Mouse (Mus musculus) hindbrain, embryonic 10.5 days (tissue): ENCODE measurements at regions not wholly inside any gene's neighbourhood (a gene's known extent, or its start where the extent isn't known, plus 50 kb on each side); places are given as distances from the start of the nearest gene placed in this dataset.

Experiments used
- DNase-seq: peaks from one replicate; pipeline ENCODE4 v3.0.0-alpha.2; 2017; ENCODE audit warnings: low spot score
- H3K27ac ChIP-seq: fragments of 300-500 bp; sonication (generic); 2 replicates; pipeline ENCODE4 v1.5.1; 2016; ENCODE audit warnings: mild to moderate bottlenecking, moderate library complexity
- H3K27me3 ChIP-seq: fragments of 300-500 bp; sonication (generic); 2 replicates; pipeline ENCODE4 v1.6.1; 2016; ENCODE audit warnings: mild to moderate bottlenecking; ENCODE audit not compliant: poor library complexity, insufficient read depth, severe bottlenecking
- H3K36me3 ChIP-seq: fragments of 300-500 bp; sonication (generic); 2 replicates; pipeline ENCODE4 v1.6.1; 2016; ENCODE audit warnings: mild to moderate bottlenecking, moderate library complexity
- H3K4me1 ChIP-seq: fragments of 300-500 bp; sonication (generic); replicated peaks from 2 replicates; pipeline ENCODE4 v1.6.1; 2016; ENCODE audit warnings: mild to moderate bottlenecking
- H3K4me3 ChIP-seq: fragments of 300-500 bp; sonication (generic); 2 replicates; pipeline ENCODE4 v1.5.1; 2016; ENCODE audit warnings: mild to moderate bottlenecking, moderate library complexity
- H3K9me3 ChIP-seq: fragments of 300-500 bp; sonication (generic); 2 replicates; pipeline ENCODE4 v1.6.1; 2016; ENCODE audit warnings: mild to moderate bottlenecking, moderate library complexity
- WGBS: fragments of 180-500 bp; shearing (Covaris S2); methylation state at CpG from one replicate; pipeline ENCODE4 v1.1.7; 2016; 5-methylcytosine and 5-hydroxymethylcytosine counted together

DNA sequence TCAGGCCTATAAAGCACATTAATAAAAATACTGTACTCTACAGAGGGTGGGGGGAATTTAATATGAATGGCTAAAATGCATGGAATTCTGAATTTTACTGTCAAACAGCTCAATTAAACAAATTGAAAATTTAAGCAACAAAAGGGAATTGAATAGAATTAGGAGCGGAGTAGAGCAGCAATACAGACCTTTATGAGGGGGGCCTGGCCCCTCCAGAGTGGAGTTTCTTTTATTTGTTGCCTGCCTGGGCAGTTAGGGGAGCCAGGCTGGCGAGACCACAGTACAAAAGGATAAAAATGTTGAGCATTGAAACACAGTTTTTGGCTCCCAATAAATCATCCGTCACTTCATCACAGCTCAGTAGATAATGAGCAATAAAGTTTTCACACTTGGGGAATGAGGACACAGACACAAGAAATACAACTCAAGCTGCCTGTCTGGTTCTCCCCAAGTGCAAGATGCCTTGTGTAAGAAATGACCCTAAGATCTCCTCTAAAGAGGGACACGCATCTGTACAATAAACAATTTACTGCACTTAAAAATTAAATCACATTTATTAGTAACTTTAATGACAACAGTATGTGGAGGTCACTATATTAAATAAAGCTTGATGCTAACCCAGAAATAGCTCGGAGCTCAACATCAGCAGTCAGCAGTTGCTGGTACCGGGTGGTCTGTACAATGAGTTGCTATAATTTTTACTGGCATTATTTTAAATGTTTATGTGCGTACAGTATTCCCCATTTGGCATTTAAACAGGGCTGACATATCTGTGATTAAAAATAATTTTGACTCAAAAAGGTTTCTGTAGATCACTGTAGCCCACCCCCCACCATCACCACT lies 286.9 kb upstream of the Mgmt start:
- Histone ChIP-seq H3K9me3 (no peaks in the 10 kb centered on the region), H3K27me3 (no peaks in the 10 kb centered on the region)
- 85% methylated on average over 7 of the region's 7 CpGs for WGBS

DNA sequence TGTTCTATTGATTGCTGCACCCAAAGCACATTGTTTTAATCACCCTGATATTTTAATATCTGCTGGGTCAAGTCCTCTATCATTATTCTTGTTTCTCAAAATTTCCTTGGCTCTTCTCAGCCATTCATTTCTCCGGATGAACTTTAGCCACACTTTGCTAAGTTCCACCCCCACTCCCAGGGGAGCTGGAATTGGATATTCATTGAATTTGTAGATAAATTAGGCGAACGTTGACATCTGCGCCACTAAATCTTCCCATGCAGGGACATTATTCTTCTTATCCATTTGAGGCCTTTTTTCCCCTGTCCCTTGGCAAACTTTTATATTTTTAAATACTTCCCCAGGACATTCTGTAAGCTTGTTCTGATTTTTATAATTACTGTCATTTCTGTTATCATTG lies 280.9 kb upstream of the Mgmt start:
- WGBS: 70% methylated on average over 4 of the region's 4 CpGs
- Histone ChIP-seq H3K9me3 (no peaks in the 10 kb centered on the region), H3K27me3 (no peaks in the 10 kb centered on the region), H3K36me3 (no peaks in the 10 kb centered on the region), H3K4me1 (peaks cover 4% of the 10 kb centered on the region; the same call in 1 of the 2 replicates), H3K27ac (no peak overlapping the region), H3K4me3 (no peak overlapping the region)
- DNase-seq: no peak

More for the DNA sequence above, 286.9 kb upstream of the Mgmt start:
- H3K4me3 ChIP-seq: no peak overlapping the region
- H3K36me3 ChIP-seq: no peaks in the 10 kb centered on the region
- DNase-seq: no peak
- H3K27ac ChIP-seq: no peak overlapping the region
- no peaks in the 10 kb centered on the region for H3K4me1 ChIP-seq

DNA sequence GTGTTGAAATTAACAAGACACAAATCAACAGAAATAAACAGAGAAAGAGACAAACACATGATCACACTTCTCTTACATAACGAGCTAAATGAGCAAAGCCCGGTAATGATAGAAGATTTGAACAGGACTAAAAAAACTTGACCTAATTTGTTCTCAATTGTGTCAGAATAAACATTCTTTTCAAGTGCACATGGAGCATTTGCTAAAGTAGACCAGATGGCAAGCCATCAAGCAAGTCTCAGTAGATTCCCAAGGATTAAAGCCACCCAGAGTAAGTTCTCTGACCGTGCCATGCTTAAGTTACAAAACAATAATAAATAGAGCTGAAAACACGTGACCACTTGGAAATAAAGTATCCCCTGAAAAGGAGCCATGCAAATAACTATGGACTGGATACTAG lies 269.9 kb upstream of the Mgmt start:
- no peaks in the 10 kb centered on the region for H3K36me3 ChIP-seq
- H3K4me3 ChIP-seq: no peak overlapping the region
- H3K27me3 ChIP-seq: no peaks in the 10 kb centered on the region
- 63% methylated on average over 4 of the region's 4 CpGs for WGBS
- H3K9me3 ChIP-seq: no peaks in the 10 kb centered on the region
- DNase-seq: no peak
- H3K4me1 ChIP-seq: peaks cover 6% of the 10 kb centered on the region; the same call in 1 of the 2 replicates
- no peak overlapping the region for H3K27ac ChIP-seq

DNA sequence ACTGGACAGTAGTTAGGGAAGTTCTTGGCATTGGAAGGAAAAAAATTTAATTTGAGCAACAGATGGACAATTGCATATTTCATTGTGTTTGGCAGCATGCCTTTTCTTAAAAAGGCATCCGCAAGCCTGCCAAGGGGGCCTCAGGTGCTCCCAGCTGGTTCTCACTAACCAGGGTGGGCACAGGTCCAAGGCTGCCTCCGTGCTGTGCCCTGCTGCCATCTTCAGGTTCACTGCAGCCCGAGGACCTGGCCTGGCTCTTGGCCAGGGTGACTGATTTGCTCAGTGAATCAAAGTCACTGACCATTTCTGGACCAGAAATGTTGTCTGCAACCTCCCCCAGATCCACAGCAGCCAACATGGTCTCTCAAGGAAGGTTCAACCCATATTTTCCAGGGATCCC lies 263.3 kb upstream of the Mgmt start:
- H3K36me3 ChIP-seq: no peaks in the 10 kb centered on the region
- no peak overlapping the region for H3K4me3 ChIP-seq
- no peak overlapping the region for H3K27ac ChIP-seq
- H3K9me3 ChIP-seq: no peaks in the 10 kb centered on the region
- no peaks in the 10 kb centered on the region for H3K27me3 ChIP-seq
- no peak for DNase-seq
- 89% methylated on average over 3 of the region's 3 CpGs for WGBS
- H3K4me1 ChIP-seq: peaks cover 6% of the 10 kb centered on the region; the same call in 1 of the 2 replicates

DNA sequence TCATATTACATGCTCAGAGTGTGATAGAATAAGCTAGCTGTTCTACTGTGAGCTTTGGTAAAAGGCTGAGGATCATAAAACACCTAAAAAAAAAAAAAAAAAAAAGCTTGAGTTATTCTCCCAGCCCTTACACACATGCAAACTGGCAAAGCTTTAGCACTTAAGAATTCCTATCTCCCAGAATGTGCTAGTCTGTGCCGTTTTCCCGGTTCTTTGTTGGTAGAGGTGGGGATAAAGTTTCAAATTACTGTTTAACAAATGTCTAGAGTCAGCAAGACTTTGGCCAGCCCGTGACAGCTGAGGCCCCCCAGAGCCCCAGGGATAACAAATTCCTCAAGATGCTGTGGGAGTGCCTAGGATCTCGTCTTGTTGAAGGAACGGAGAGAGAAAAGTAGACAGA lies 254.3 kb upstream of the Mgmt start:
- H3K36me3 ChIP-seq: no peaks in the 10 kb centered on the region
- peak; percentile 38 for DNase-seq
- WGBS: 30% methylated on average over 5 of the region's 5 CpGs
- no peak overlapping the region for H3K4me3 ChIP-seq
- H3K4me1 ChIP-seq: peaks cover 7% of the 10 kb centered on the region
- no peaks in the 10 kb centered on the region for H3K9me3 ChIP-seq
- H3K27me3 ChIP-seq: no peaks in the 10 kb centered on the region
- H3K27ac ChIP-seq: no peak overlapping the region

DNA sequence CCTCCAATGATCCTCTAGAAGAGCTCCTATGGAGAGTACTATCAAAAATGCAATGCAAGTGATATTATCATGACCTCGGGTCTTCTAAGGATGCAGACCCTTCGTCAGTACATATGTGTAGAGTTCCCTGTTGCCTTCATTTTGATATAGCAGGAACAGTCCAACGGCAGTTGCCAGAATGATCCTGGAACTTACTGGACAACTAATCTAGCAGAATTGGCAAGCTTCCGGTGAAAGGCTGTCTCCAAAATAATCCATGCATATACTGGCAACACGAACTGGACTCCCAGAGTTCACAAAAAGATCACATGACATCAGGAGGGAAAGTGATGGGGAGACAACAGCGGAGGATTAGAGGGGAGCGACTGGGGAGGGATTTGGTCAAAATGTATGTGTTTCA lies 253.6 kb upstream of the Mgmt start:
- no peaks in the 10 kb centered on the region for H3K36me3 ChIP-seq
- no peak overlapping the region for H3K4me3 ChIP-seq
- peaks cover 7% of the 10 kb centered on the region for H3K4me1 ChIP-seq
- WGBS: 89% methylated on average over 7 of the region's 7 CpGs
- no peaks in the 10 kb centered on the region for H3K27me3 ChIP-seq
- H3K27ac ChIP-seq: no peak overlapping the region
- DNase-seq: no peak
- H3K9me3 ChIP-seq: no peaks in the 10 kb centered on the region

DNA sequence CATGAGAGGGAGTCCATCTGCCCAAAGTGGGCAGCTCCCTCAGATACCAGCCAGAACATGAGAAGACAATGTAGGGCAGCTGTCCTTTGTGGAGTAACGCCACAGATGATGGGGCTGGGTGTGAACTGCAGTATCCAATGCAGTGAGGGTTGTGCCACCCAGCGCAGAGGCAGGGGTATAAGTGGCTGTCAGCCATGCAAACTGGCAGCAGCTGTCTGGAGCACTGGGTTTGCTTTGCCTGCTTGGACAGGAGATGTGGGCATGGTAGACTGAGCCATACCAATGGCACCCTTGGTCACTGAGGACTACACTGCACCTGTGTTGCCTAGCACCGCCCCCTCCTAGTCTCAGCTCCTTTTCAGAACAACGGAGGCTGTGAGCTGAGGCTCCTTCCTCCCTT lies 244.6 kb upstream of the Mgmt start:
- H3K4me3 ChIP-seq: no peak overlapping the region
- no peaks in the 10 kb centered on the region for H3K27me3 ChIP-seq
- no peaks in the 10 kb centered on the region for H3K4me1 ChIP-seq
- WGBS: 86% methylated on average over 4 of the region's 4 CpGs
- no peaks in the 10 kb centered on the region for H3K36me3 ChIP-seq
- DNase-seq: no peak
- H3K27ac ChIP-seq: no peak overlapping the region
- H3K9me3 ChIP-seq: no peaks in the 10 kb centered on the region

DNA sequence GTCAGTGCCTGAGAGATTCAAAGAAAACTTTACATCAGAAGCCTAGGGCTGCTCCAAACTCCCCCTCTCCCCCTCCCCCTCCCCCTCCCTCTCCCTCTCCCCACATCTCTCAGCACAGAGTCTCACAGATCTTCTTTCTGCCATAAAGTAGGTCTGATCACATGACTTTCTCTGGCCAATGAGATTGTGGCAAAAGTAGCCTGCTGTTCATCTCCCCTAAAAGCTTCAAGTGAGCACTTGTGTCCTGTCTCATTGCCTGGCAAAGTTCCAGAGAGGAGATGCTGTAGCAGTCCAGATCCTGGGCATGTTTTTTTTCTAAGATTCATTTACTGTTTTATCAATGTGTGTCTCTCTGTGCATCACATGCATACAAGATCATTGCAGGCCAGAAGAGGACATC lies 234.5 kb upstream of the Mgmt start:
- DNase-seq: no peak
- peaks cover 24% of the 10 kb centered on the region for H3K27me3 ChIP-seq
- no peak overlapping the region for H3K27ac ChIP-seq
- peaks cover 7% of the 10 kb centered on the region for H3K4me1 ChIP-seq
- H3K36me3 ChIP-seq: no peaks in the 10 kb centered on the region
- no peaks in the 10 kb centered on the region for H3K9me3 ChIP-seq
- H3K4me3 ChIP-seq: no peak overlapping the region

DNA sequence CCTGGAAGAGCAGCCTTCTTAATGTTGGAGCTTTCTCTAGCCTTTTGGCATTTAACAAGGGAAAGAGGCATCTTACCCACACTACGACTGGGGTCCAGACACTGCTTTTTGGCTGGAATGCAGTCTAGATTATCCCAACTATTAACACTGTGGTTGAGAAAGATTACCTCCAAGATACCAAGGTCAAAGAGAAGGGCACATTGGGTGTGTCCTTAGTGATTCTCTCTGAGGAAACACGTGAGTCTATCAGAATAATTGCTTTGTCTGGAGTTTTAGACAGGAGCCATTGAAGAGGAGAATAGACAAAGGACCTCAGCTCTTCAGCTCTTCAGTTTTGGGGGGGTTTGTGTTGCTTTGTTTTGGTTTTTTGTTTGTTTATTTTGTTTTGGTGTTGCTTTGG lies 234.0 kb upstream of the Mgmt start:
- peaks cover 24% of the 10 kb centered on the region for H3K27me3 ChIP-seq
- 67% methylated on average over 2 of the region's 2 CpGs for WGBS
- no peak for DNase-seq

DNA sequence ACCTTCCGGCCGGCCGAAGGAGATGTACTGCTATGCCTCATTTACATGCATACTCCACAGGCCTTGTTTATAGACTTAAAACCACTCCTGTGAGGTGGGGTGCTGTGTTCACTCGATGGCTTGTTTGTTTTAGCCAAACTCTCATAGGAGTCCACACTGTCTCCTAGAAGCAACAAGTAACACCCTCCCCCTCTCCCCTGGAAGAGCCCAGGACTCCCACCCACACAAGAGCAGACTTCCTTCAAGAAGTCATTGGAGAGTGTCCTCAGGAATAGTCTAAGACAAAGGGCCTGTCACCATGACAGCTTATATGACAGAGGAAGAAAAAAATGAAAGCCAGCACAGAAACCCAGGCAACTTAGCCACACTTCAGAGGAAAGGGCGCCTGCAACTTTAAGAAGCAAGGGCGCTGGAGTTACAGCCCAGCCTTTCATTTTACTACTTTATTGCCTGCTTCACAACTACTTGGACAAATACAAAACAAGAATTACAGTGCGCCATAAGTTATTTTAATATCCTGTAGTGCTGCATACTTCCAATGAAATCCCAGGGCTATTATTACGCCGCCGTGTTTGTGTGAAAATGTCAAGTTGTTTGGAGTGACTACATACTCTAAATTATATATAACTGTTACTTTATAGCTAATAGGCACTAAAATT lies 229.9 kb upstream of the Mgmt start:
- WGBS: 69% methylated on average over 10 of the region's 10 CpGs
- peaks cover 65% of the 10 kb centered on the region for H3K27me3 ChIP-seq
- H3K27ac ChIP-seq: no peak overlapping the region

More for the DNA sequence above, 234.0 kb upstream of the Mgmt start:
- no peak overlapping the region for H3K4me3 ChIP-seq
- H3K27ac ChIP-seq: no peak overlapping the region
- H3K4me1 ChIP-seq: peaks cover 7% of the 10 kb centered on the region
- no peaks in the 10 kb centered on the region for H3K9me3 ChIP-seq
- no peaks in the 10 kb centered on the region for H3K36me3 ChIP-seq

DNA sequence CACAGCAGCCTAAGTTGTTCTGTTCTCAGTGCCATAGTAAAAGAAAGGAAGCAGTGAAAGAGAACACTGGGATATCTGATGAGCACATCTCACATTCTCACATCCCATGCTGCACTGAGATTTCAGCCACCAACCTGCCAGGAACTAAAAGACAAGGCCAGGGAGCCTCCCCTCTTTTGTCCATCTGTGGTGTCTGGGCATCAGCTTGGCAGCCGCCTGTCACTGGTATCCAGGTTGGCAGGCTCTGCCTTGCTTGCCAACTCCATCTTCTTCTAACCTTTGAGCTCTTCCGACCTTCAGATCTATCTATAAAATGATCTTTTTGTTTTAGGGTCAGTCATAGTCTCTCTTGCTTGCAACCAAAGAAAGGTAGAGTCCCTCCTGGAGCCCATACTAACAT lies 228.5 kb upstream of the Mgmt start:
- no peak overlapping the region for H3K4me3 ChIP-seq
- no peaks in the 10 kb centered on the region for H3K9me3 ChIP-seq
- WGBS: 80% methylated on average over 2 of the region's 2 CpGs
- peaks cover 75% of the 10 kb centered on the region for H3K27me3 ChIP-seq
- DNase-seq: no peak
- peaks cover 17% of the 10 kb centered on the region for H3K4me1 ChIP-seq
- H3K27ac ChIP-seq: no peak overlapping the region
- no peaks in the 10 kb centered on the region for H3K36me3 ChIP-seq

More for the DNA sequence above, 229.9 kb upstream of the Mgmt start:
- Histone ChIP-seq H3K4me3 (no peak overlapping the region), H3K36me3 (no peaks in the 10 kb centered on the region), H3K4me1 (peaks cover 17% of the 10 kb centered on the region), H3K9me3 (no peaks in the 10 kb centered on the region)
- DNase-seq: no peak

DNA sequence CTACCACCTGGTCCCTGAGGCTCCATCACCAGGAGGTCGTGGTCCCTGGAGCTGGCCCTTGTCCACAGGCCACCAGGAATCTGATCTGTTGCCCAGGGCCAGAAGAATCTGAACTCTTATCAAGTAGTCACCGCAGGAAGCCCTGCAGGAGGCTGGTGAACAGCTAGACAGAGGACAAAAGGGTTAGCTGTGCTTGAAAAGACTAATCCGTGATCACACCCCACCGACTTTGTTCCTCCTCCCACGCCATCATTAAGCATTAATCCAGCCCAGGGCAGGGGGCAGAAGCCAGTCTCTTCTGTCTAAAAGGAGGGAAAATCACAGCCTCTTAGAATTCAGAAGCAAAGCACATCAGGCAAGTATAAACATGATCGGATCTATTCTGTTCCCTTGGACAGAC lies 227.7 kb upstream of the Mgmt start:
- no peak overlapping the region for H3K4me3 ChIP-seq
- WGBS: 7% methylated on average over 6 of the region's 6 CpGs
- DNase-seq: no peak
- peaks cover 83% of the 10 kb centered on the region for H3K27me3 ChIP-seq
- H3K27ac ChIP-seq: no peak overlapping the region
- H3K36me3 ChIP-seq: no peaks in the 10 kb centered on the region
- peaks cover 17% of the 10 kb centered on the region for H3K4me1 ChIP-seq
- no peaks in the 10 kb centered on the region for H3K9me3 ChIP-seq

DNA sequence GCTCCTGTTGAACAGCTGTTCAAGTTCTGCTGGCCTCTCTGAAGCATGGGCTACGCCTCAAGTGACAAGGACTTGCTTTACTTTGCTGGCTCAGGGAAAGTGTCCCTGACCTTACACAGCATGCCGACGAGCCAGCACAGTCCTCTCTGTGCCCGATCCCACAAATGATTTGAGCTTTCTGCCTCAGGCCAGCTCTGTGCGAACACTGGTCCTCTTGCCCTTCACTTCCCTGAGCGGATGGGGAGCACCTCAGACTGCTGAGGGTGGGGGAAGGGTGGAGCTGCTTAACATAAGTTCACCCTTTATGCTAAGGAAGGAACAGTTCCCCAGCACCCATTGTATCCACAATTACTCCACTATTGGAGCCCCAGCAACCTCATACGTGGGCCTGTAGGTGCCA lies 223.7 kb upstream of the Mgmt start:
- Histone ChIP-seq H3K36me3 (no peaks in the 10 kb centered on the region), H3K27ac (no peak overlapping the region), H3K4me3 (no peak overlapping the region), H3K9me3 (no peaks in the 10 kb centered on the region), H3K4me1 (peaks cover 17% of the 10 kb centered on the region), H3K27me3 (peaks cover 91% of the 10 kb centered on the region)
- WGBS: 71% methylated on average over 7 of the region's 7 CpGs
- DNase-seq: no peak
